Mouse (Mus musculus): Measurements from ENCODE around the gene Tmem268.
A peak's percentile ranks its signal among the peaks of the same experiment; 100 is the strongest.

Tmem268 gene

GRCm38 (mm10) chr4:63555111-63555510, 3.5 kb upstream of the Tmem268 start:
- no peak for DNase-seq (ENCODE audit: low spot score in 2 of 2)

- no peak for DNase-seq (ENCODE audit: low spot score in 2 of 2)
Measured at GRCm38 (mm10) chr4:63556665-63557064, 1.9 kb upstream of the Tmem268 start.

DNA sequence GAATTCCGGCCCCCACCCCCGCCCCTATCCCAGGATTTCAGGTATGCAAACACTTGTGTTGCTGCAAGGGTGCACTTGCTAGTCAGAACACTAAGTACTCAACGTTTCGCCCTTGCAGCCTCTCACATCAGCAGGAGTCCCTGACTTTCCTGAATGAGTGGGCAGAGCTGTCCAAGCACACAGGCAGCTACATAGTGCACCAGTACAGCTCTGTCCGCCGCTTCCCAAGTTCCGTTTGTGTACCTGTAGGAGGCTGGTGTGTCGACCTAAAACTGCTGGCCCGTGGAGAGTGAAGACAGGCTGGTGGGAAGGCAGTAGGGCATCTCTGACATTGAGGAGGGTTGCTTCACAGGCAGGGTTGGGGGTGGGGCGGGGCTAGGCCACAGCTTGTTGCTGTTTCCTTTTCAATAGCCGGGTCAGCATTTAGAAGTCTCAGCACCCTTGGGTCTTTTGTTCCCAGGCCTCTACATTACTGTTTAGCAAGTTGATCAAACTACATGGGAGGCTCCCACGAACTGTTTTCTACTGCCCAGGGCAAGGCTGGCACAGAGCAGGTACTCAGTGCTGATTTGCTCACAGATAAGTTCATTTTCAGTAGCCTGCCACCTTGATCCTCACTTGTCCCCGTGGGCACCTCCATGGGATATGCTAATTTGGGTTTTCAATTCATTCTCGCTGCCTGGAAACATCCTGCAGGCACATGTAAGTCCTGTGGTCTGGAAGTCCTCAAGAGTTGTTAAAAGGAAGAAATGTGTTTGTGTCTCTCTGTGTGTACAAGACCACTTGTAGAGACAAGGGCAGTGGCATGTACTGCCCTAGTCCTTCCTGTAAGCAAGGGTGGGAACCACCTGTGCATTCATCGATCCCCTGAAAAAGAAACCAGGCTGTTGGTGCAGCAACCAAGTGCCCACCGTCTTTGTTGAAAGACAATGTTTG, 1.2 kb upstream of the Tmem268 start:
- DNase-seq (ENCODE audit: low spot score in 2 of 2) = no peak

- no peak for DNase-seq (ENCODE audit: low spot score in 2 of 2)
Measured at GRCm38 (mm10) chr4:63559127-63559697, 631 bp downstream of the Tmem268 start.

GRCm38 (mm10) chr4:63560079-63560478, 1.5 kb downstream of the Tmem268 start:
- DNase-seq (ENCODE audit: low spot score in 2 of 2) = no peak

DNA sequence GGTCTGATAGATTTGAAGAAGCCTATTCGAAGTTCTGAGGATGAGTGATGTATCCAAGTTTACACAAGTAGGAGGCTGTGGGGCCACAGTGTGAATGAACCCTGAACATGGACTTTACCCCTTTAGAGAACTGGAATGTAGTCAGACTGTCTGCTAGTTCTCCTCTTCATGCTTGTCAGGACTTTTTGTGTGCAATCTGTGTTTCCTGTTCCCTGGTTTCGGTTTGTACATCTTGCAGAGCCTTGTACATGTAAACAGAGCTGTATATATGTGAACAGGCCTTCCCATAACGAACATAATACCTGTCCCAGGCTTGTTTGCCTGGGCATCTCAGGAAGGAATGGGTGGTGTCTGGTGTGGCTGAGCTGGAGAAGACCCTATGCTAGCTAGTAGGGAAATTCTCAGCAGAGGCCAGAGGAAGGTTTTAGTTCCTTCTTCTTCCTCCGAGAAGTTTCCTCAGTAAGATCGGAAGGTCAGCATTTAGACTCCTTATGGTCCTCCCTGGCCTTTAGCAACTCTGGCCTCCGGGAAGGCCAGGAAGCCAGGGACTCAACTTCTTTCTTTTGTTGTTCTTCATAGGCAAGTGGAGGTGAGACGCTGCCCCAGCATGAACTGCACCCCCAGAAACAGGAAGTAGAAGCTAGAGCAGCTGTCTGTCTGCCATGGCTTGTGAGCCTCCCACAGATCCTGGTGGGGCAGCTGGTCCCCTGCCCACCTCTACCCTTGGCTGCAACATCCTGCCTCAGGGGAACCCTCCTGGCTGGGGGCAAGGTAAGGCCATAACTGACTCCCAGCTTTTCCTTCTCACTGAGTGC, 3.5 kb downstream of the Tmem268 start:
- peak; percentile 44 to 50 for DNase-seq (ENCODE audit: low spot score in 2 of 2)

GRCm38 (mm10) chr4:63562742-63563141, 4.2 kb downstream of the Tmem268 start:
- no peak for DNase-seq (ENCODE audit: low spot score in 2 of 2)

GRCm38 (mm10) chr4:63567712-63568390, 9.3 kb downstream of the Tmem268 start:
- DNase-seq (ENCODE audit: low spot score in 2 of 2) = no peak

GRCm38 (mm10) chr4:63569322-63569721, 10.7 kb downstream of the Tmem268 start:
- DNase-seq (ENCODE audit: low spot score in 2 of 2) = no peak

GRCm38 (mm10) chr4:63570208-63570781, 11.7 kb downstream of the Tmem268 start:
- no peak for DNase-seq (ENCODE audit: low spot score in 2 of 2)

DNA sequence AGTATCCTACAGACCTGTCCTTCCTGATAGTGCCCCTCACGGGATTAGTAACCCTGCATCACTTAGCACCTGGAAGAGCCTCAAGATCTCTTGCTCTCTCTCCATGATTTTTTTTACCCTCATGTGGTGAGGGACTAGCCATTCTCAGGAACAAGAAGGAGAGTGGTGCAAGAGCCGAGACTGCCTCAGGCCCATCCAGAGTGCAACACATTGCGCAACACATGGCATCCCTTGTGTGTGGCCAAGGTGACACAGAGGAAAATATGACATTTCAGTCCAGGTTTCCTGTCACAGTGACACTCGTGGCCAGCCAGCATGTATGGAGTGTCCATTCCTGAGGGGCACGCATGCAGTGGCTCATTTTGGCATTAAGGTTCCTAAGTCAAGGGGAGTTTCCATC, 14.0 kb downstream of the Tmem268 start:
- DNase-seq (ENCODE audit: low spot score in 2 of 2) = no peak

GRCm38 (mm10) chr4:63579649-63580048, 21.1 kb downstream of the Tmem268 start:
- no peak for DNase-seq (ENCODE audit: low spot score in 2 of 2)

DNA sequence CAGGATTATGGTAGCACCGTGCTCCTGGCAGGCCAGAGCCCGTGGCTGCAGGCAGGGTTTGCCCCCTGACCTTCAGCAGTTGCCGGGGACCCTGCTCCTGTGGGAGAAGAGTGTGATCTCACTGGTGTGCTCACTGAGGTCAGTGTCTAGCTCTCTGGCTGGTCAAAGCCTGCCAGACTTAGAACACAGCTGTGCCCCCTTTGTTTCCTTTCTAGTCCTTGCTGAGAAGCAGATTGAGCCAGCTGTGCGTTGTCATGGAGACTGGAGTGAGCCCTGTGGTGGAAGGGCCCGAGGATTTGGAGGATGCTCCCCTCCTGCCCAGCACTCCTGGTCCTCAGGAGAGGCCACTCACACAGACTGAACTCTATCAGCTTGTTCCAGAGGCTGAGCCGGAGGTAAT, 21.5 kb downstream of the Tmem268 start:
- no peak for DNase-seq (ENCODE audit: low spot score in 2 of 2)

GRCm38 (mm10) chr4:63582580-63582979, 24.0 kb downstream of the Tmem268 start:
- no peak for DNase-seq (ENCODE audit: low spot score in 2 of 2)

- no peak for DNase-seq (ENCODE audit: low spot score in 2 of 2)
Measured at GRCm38 (mm10) chr4:63585216-63585615, 26.6 kb downstream of the Tmem268 start.

- no peak for DNase-seq (ENCODE audit: low spot score in 2 of 2)
Measured at GRCm38 (mm10) chr4:63586240-63586639, 27.7 kb downstream of the Tmem268 start.

DNA sequence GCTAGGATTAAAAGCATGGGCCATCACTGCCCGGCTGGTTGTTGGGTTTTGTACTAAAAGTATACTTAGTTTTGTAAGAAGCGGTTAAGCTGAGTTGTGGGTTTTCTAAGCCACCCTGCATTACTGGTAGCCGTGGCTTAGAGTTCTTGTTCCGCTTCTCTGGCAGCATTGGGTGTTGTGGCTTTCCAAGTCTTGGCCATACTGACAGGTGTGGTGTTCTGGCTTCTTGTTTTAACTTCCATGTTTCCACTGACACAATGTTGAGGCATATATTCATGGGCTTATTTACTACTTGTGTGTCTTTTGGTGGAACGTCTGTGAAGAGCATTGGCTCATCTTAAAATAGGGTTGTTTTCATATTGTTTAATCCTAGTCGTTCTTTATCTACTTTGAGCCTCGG, 31.4 kb downstream of the Tmem268 start:
- DNase-seq (ENCODE audit: low spot score in 2 of 2) = no peak

- DNase-seq (ENCODE audit: low spot score in 2 of 2) = no peak
Measured at GRCm38 (mm10) chr4:63590538-63590937, 32.0 kb downstream of the Tmem268 start.

DNA sequence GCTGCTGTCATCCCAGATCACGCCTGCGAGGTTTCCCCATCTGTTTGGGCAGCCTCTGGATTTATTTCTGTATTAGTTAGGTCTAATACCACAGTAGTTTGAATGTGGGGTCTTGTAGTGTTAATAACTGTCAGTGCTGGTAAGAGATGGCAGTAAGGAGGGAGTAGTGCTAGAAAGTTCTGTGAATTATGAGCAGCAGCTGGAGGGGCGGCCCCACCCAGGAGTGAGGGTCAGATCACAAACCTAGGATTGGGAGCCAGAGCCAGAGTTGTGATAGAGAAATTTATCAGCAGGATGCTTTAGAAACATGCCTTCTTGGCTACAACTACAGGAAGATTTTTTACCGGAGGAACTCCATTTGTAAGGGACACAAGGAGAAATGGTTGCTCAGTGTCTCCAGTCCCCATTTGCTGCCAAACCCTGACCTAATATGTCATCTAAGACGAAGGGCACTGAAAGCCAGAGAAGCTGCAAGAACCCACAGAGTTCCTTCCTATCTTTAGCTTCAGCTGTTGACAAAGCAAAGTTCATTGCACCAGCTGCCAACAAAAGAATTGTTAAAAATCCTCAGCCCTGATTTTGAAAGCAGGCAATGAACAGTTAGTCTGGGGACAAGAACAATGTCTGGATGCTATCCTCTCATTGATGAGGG, 36.0 kb downstream of the Tmem268 start:
- no peak for DNase-seq (ENCODE audit: low spot score in 2 of 2)

DNA sequence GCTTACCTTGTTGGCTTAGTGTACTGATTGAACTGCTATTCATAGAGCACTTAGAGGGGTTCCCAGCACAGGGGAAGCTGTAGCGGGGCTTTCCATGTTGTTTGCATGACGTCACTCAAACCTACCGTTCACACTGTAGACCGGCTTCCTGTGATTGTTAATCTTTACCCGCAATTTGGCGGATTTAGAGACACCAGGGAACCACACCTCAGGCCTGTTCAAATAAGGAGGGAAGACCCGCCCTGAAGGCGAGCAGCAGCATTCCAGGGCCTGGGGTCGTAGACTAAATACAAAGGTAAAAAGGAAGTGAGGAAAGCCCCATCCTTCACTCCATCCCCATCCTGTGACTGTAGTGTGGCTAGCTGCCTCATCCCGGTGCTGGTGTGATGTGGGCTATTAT, 36.7 kb downstream of the Tmem268 start:
- peak; percentile 67 to 79 for DNase-seq (ENCODE audit: low spot score in 2 of 2)

GRCm38 (mm10) chr4:63596010-63596409, 37.4 kb downstream of the Tmem268 start:
- no peak for DNase-seq (ENCODE audit: low spot score in 2 of 2)
